Mouse (Mus musculus) urinary bladder, postnatal 4 days (tissue): ENCODE data around the gene Fam72a.

Experiments
- DNase-seq, 2 experiments: peaks; one replicate each; pipeline ENCODE4 v3.0.0; 2021 to 2022; ENCODE audit warnings: low spot score in 2 of 2

Gene Fam72a

GRCm38 (mm10) chr1:131527281-131528080 is at the start of gene Fam72a, which contains the start of gene Srgap2:
Gene Fam72a, plus strand, starts transcription at chr1:131527903.
Gene Srgap2, minus strand, starts transcription at chr1:131527352.
- peak; percentile 97 to 98 for DNase-seq

- DNase-seq: no peak
Measured at GRCm38 (mm10) chr1:131478770-131479305, 48.9 kb upstream of the Fam72a start.

- DNase-seq: no peak
Measured at GRCm38 (mm10) chr1:131481391-131481790, 46.3 kb upstream of the Fam72a start.

GRCm38 (mm10) chr1:131482242-131482641 is 45.5 kb upstream of the Fam72a start:
- no peak for DNase-seq

GRCm38 (mm10) chr1:131486094-131486850 is 41.4 kb upstream of the Fam72a start:
- no peak for DNase-seq

GRCm38 (mm10) chr1:131489312-131489711 is 38.4 kb upstream of the Fam72a start:
- DNase-seq: no peak

- no peak for DNase-seq
Measured at GRCm38 (mm10) chr1:131491579-131491978, 36.1 kb upstream of the Fam72a start.

- DNase-seq: no peak
Measured at GRCm38 (mm10) chr1:131492360-131492759, 35.3 kb upstream of the Fam72a start.

- DNase-seq: no peak
Measured at GRCm38 (mm10) chr1:131493966-131494898, 33.5 kb upstream of the Fam72a start.

GRCm38 (mm10) chr1:131498231-131498630 is 29.5 kb upstream of the Fam72a start:
- DNase-seq: no peak

GRCm38 (mm10) chr1:131501681-131502080 is 26.0 kb upstream of the Fam72a start:
- DNase-seq: no peak

GRCm38 (mm10) chr1:131511131-131511530 is 16.6 kb upstream of the Fam72a start:
- no peak for DNase-seq

- no peak for DNase-seq
Measured at GRCm38 (mm10) chr1:131511661-131512500, 15.8 kb upstream of the Fam72a start.

GRCm38 (mm10) chr1:131513136-131513535 is 14.6 kb upstream of the Fam72a start:
- no peak for DNase-seq

- no peak for DNase-seq
Measured at GRCm38 (mm10) chr1:131514197-131514596, 13.5 kb upstream of the Fam72a start.

- DNase-seq: no peak
Measured at GRCm38 (mm10) chr1:131516588-131516987, 11.1 kb upstream of the Fam72a start.

- DNase-seq: no peak
Measured at GRCm38 (mm10) chr1:131523794-131524193, 3.9 kb upstream of the Fam72a start.

- no peak for DNase-seq
Measured at GRCm38 (mm10) chr1:131525101-131525585, 2.6 kb upstream of the Fam72a start.

- peak; percentile 34 to 59 for DNase-seq
Measured at GRCm38 (mm10) chr1:131525586-131526271, 2.0 kb upstream of the Fam72a start.
